Comparison of ENCODE assay signal across 14 mouse cellular contexts in genomic region chr1:45023336-45023735, GRCm38 (mm10).
"Had no signal": no experiment of that assay in that cellular context is flagged by ENCODE, and none has a peak within 500 bp of the region (broad histone marks: within the 10 kb centered on the region; RNA-seq: fewer than 3 reads in every experiment).

No protein-coding gene starts in this region.

- H3K27me3 ChIP-seq: kidney, embryonic 15.5 days; neural tube, embryonic 15.5 days had no signal

- DNase-seq: kidney, adult 18-20 months; kidney, postnatal 14 days; lung, adult 18-20 months; lung, postnatal 36 days; midbrain, embryonic 14.5 days; right cerebral cortex, adult 18-20 months; right cerebral cortex, postnatal 25 days; thymus, postnatal 4 days had no signal

- H3K4me3 ChIP-seq: kidney, embryonic 15.5 days; left cerebral cortex, adult 2 months; midbrain, embryonic 10.5 days; myocyte; neural tube, embryonic 15.5 days had no signal

- H3K4me1 ChIP-seq: midbrain, embryonic 10.5 days; neural tube, embryonic 15.5 days had no signal

- H3K36me3 ChIP-seq: kidney, embryonic 15.5 days; midbrain, embryonic 10.5 days; neural tube, embryonic 15.5 days had no signal

- H3K4me2 ChIP-seq: kidney, embryonic 15.5 days; neural tube, embryonic 15.5 days had no signal

- H3K9ac ChIP-seq: kidney, embryonic 15.5 days; liver, embryonic 14.5 days; neural tube, embryonic 15.5 days had no signal

- H3K27ac ChIP-seq: kidney, embryonic 15.5 days; left cerebral cortex, adult 2 months; liver, embryonic 14.5 days; midbrain, embryonic 10.5 days; neural tube, embryonic 15.5 days had no signal

- H3K9me3 ChIP-seq: kidney, embryonic 15.5 days; neural tube, embryonic 15.5 days had no signal
